Mouse (Mus musculus) lung, postnatal 0 days (tissue): Measurements from ENCODE around the gene Tnnc2.

ENCODE experiments used
- CTCF ChIP-seq: IDR thresholded peaks from 2 replicates; pipeline ENCODE4 v1.5.1; 2016; ENCODE audit warnings: antibody characterized with exemption, mild to moderate bottlenecking
- EP300 ChIP-seq: IDR thresholded peaks from 2 replicates; pipeline ENCODE4 v1.6.1; 2016; ENCODE audit warnings: antibody characterized with exemption, mild to moderate bottlenecking, control low read depth

DNA sequence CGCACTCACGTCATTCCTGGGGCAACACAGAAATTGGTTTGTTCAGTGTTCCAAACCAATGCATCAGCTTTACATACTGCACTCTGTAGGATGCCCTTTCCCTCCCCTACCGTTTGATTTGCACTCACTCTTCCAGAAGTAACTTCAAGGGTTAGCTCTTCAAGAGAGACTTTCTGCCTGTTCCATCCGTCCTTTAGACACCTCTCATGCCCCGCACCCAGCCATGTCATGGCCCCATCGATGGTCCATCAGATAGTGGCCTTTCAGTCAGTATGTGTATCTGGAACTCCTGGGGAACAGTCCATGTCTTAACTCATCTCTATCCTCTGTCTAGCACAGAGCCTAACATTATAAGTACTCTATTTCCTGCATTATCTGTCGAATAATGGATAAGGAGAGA, 17.2 kb downstream of the Tnnc2 start:
- no peak for TF ChIP-seq CTCF
- TF ChIP-seq EP300, result no peak
